Mouse (Mus musculus): Measurements from ENCODE around the gene Gm20422. TPM values are rescaled to one million over a fixed set of nuclear protein-coding genes. Genes with fewer than 3 reads are reported as not detected.

Gene Gm20422
- polyA plus RNA-seq, 1 experiment from 2014 or later, result not detected

DNA sequence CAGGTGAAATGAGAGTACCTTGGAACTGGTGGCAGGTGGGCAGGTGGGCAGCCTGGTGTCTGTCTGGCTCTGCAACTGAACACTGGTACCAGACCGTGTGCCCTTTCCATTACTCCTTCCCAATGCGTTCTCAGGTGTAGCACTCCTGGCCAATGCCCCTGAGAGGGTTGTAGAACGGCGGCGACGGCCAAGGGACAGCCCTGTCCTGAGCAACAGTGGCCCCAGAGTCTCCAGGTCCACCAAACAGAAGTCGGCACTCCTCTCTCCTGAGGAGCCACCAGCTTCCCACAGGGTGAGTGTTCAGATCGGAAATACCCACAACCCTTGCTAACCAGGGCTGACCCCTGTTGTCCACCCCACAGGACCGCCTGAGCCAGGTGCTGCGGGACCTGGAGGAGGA lies 30.4 kb upstream of the Gm20422 start:
- H3K4me1 ChIP-seq, result peaks cover 12% of the 10 kb centered on the region; the same call in 1 of the 2 replicates
- H3K9me3 ChIP-seq, result no peaks in the 10 kb centered on the region
- WGBS, result 96% methylated on average over 10 of the region's 10 CpGs
- H3K27ac ChIP-seq, result no peak overlapping the region
- peaks cover 79% of the 10 kb centered on the region for H3K36me3 ChIP-seq
- H3K4me3 ChIP-seq, result no peak overlapping the region
- ATAC-seq (ENCODE audit: insufficient number of reproducible peaks, insufficient read depth, low FRiP score, low TSS enrichment, low read depth), result no peak
- H3K4me2 ChIP-seq, result no peak overlapping the region
- no peaks in the 10 kb centered on the region for H3K27me3 ChIP-seq
- H3K9ac ChIP-seq, result no peak overlapping the region

DNA sequence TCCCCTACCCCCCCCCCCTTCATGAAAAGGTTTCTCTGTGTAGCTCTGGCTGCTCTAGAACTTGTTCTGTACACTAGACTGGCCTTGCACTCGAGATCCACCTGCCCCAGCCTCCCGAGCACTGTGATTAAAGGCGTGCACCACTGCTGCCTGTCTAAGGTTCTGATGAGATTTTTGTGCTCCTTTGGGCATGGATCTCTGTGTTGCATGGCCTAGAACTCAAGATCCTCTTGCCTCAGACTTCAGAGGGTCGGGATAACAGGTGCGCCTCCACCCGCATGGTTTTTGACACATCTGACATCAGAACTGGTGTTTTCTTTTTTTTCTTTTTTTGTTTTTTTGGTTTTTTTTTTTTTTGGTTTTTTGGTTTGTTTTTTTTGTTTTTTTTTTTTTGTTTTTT lies 29.9 kb upstream of the Gm20422 start:
- no peak for ATAC-seq (ENCODE audit: insufficient number of reproducible peaks, insufficient read depth, low FRiP score, low TSS enrichment, low read depth)
- peaks cover 85% of the 10 kb centered on the region for H3K36me3 ChIP-seq
- WGBS, result 94% methylated on average over 6 of the region's 6 CpGs
- no peak overlapping the region for H3K27ac ChIP-seq
- H3K4me3 ChIP-seq, result no peak overlapping the region
- H3K27me3 ChIP-seq, result no peaks in the 10 kb centered on the region
- H3K9me3 ChIP-seq, result no peaks in the 10 kb centered on the region
- no peak overlapping the region for H3K4me2 ChIP-seq
- H3K4me1 ChIP-seq, result peaks cover 12% of the 10 kb centered on the region; the same call in 1 of the 2 replicates
- H3K9ac ChIP-seq, result no peak overlapping the region

GRCm38 (mm10) chr8:69803366-69803765 lies 28.7 kb upstream of the Gm20422 start:
- no peaks in the 10 kb centered on the region for H3K9me3 ChIP-seq
- 93% methylated on average over 7 of the region's 7 CpGs for WGBS
- peaks cover 4% of the 10 kb centered on the region; the same call in 1 of the 2 replicates for H3K4me1 ChIP-seq
- no peak overlapping the region for H3K9ac ChIP-seq
- H3K4me3 ChIP-seq, result no peak overlapping the region
- peaks cover 96% of the 10 kb centered on the region for H3K36me3 ChIP-seq
- ATAC-seq (ENCODE audit: insufficient number of reproducible peaks, insufficient read depth, low FRiP score, low TSS enrichment, low read depth), result no peak
- H3K27ac ChIP-seq, result no peak overlapping the region
- no peak overlapping the region for H3K4me2 ChIP-seq
- H3K27me3 ChIP-seq, result no peaks in the 10 kb centered on the region

- Histone ChIP-seq H3K27ac (no peak overlapping the region), H3K9me3 (no peaks in the 10 kb centered on the region), H3K4me1 (no peaks in the 10 kb centered on the region), H3K36me3 (peaks cover 96% of the 10 kb centered on the region), H3K4me2 (no peak overlapping the region), H3K27me3 (no peaks in the 10 kb centered on the region), H3K4me3 (no peak overlapping the region), H3K9ac (no peak overlapping the region)
- ATAC-seq (ENCODE audit: insufficient number of reproducible peaks, insufficient read depth, low FRiP score, low TSS enrichment, low read depth), result no peak
Observed at GRCm38 (mm10) chr8:69802216-69802615, 27.5 kb upstream of the Gm20422 start.

- Histone ChIP-seq H3K9ac (no peak overlapping the region), H3K4me2 (no peak overlapping the region), H3K27me3 (no peaks in the 10 kb centered on the region), H3K27ac (no peak overlapping the region), H3K4me1 (no peaks in the 10 kb centered on the region), H3K9me3 (no peaks in the 10 kb centered on the region), H3K36me3 (peaks cover 96% of the 10 kb centered on the region), H3K4me3 (no peak overlapping the region)
- 97% methylated on average over 4 of the region's 4 CpGs for WGBS
- ATAC-seq (ENCODE audit: insufficient number of reproducible peaks, insufficient read depth, low FRiP score, low TSS enrichment, low read depth), result no peak
Observed at GRCm38 (mm10) chr8:69801796-69802195, 27.1 kb upstream of the Gm20422 start.

DNA sequence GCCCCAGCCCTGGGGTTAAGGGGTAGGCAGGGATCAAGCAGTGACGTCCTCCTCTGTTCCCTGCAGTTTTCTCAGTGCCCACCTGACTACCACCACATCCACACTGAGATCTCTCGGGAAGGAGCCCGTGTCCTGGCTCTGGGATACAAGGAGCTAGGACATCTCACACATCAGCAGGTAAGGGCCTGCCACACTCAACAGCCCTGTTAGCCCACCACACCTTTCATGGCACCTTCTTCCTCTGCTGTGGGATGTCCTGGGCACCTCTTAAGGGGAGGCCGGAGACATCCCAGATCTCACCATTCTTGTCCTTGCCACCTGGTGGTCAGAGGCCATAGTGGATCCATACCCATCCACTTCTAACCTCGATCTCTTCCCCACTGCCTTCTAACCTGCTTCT lies 25.3 kb upstream of the Gm20422 start:
- 89% methylated on average over 5 of the region's 5 CpGs for WGBS
- H3K27ac ChIP-seq, result no peak overlapping the region
- no peak overlapping the region for H3K9ac ChIP-seq
- no peaks in the 10 kb centered on the region for H3K9me3 ChIP-seq
- no peak overlapping the region for H3K4me3 ChIP-seq
- peaks cover 96% of the 10 kb centered on the region for H3K36me3 ChIP-seq
- no peak for ATAC-seq (ENCODE audit: insufficient number of reproducible peaks, insufficient read depth, low FRiP score, low TSS enrichment, low read depth)
- no peak overlapping the region for H3K4me2 ChIP-seq
- no peaks in the 10 kb centered on the region for H3K27me3 ChIP-seq
- no peaks in the 10 kb centered on the region for H3K4me1 ChIP-seq

GRCm38 (mm10) chr8:69799261-69799660 lies 24.6 kb upstream of the Gm20422 start:
- WGBS, result 94% methylated on average over 8 of the region's 8 CpGs
- no peaks in the 10 kb centered on the region for H3K27me3 ChIP-seq
- H3K4me1 ChIP-seq, result no peaks in the 10 kb centered on the region
- H3K36me3 ChIP-seq, result peaks cover 97% of the 10 kb centered on the region
- H3K4me3 ChIP-seq, result no peak overlapping the region
- no peak overlapping the region for H3K4me2 ChIP-seq
- no peak overlapping the region for H3K27ac ChIP-seq
- no peak overlapping the region for H3K9ac ChIP-seq
- no peaks in the 10 kb centered on the region for H3K9me3 ChIP-seq
- no peak for ATAC-seq (ENCODE audit: insufficient number of reproducible peaks, insufficient read depth, low FRiP score, low TSS enrichment, low read depth)

- H3K27me3 ChIP-seq, result no peaks in the 10 kb centered on the region
- 94% methylated on average over 10 of the region's 10 CpGs for WGBS
- H3K27ac ChIP-seq, result no peak overlapping the region
- no peak overlapping the region for H3K4me2 ChIP-seq
- peaks cover 6% of the 10 kb centered on the region for H3K4me1 ChIP-seq
- H3K36me3 ChIP-seq, result peaks cover 97% of the 10 kb centered on the region
- H3K9me3 ChIP-seq, result no peaks in the 10 kb centered on the region
- no peak overlapping the region for H3K4me3 ChIP-seq
- no peak overlapping the region for H3K9ac ChIP-seq
- no peak for ATAC-seq (ENCODE audit: insufficient number of reproducible peaks, insufficient read depth, low FRiP score, low TSS enrichment, low read depth)
Observed at GRCm38 (mm10) chr8:69797661-69798060, 23.0 kb upstream of the Gm20422 start.

GRCm38 (mm10) chr8:69796721-69797345 lies 22.1 kb upstream of the Gm20422 start:
- Histone ChIP-seq H3K9ac (no peak overlapping the region), H3K36me3 (peaks cover 89% of the 10 kb centered on the region), H3K9me3 (no peaks in the 10 kb centered on the region), H3K4me3 (no peak overlapping the region), H3K27ac (no peak overlapping the region), H3K27me3 (no peaks in the 10 kb centered on the region), H3K4me2 (no peak overlapping the region), H3K4me1 (peaks cover 15% of the 10 kb centered on the region)
- no peak for ATAC-seq (ENCODE audit: insufficient number of reproducible peaks, insufficient read depth, low FRiP score, low TSS enrichment, low read depth)
- WGBS, result 89% methylated on average over 16 of the region's 16 CpGs

DNA sequence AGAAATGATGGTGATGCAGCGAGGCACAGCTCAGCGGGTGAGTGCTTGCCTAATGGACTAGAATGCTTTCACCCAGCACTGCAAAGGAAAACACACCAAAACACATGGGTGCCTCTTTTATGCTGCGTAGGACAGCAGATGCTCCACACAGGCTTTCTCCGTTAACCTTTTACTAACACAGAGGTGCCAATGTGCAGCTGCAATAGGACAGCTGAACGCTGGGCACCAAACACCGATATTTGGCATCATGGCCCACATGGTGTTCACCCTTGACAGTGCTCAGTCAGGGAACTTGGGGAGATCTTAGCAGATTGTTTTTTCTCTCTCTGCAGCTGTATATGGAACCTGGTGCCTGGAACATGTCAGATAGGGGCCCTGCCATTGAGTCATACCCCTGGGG lies 20.2 kb upstream of the Gm20422 start:
- Histone ChIP-seq H3K4me1 (peaks cover 20% of the 10 kb centered on the region), H3K27ac (no peak overlapping the region), H3K9ac (no peak overlapping the region), H3K4me2 (no peak overlapping the region), H3K27me3 (no peaks in the 10 kb centered on the region), H3K4me3 (no peak overlapping the region), H3K9me3 (no peaks in the 10 kb centered on the region), H3K36me3 (peaks cover 72% of the 10 kb centered on the region)
- WGBS, result 94% methylated on average over 6 of the region's 6 CpGs
- no peak for ATAC-seq (ENCODE audit: insufficient number of reproducible peaks, insufficient read depth, low FRiP score, low TSS enrichment, low read depth)

GRCm38 (mm10) chr8:69794096-69794495 lies 19.4 kb upstream of the Gm20422 start:
- Histone ChIP-seq H3K9ac (no peak overlapping the region), H3K27me3 (no peaks in the 10 kb centered on the region), H3K36me3 (peaks cover 64% of the 10 kb centered on the region), H3K4me1 (peaks cover 23% of the 10 kb centered on the region), H3K4me3 (no peak overlapping the region), H3K4me2 (no peak overlapping the region), H3K9me3 (no peaks in the 10 kb centered on the region), H3K27ac (no peak overlapping the region)
- WGBS, result 93% methylated on average over 3 of the region's 3 CpGs
- ATAC-seq (ENCODE audit: insufficient number of reproducible peaks, insufficient read depth, low FRiP score, low TSS enrichment, low read depth), result no peak

GRCm38 (mm10) chr8:69793666-69794065 lies 19.0 kb upstream of the Gm20422 start:
- Histone ChIP-seq H3K4me1 (peaks cover 23% of the 10 kb centered on the region), H3K9me3 (no peaks in the 10 kb centered on the region), H3K27me3 (no peaks in the 10 kb centered on the region), H3K4me3 (no peak overlapping the region), H3K27ac (no peak overlapping the region), H3K4me2 (no peak overlapping the region), H3K9ac (no peak overlapping the region), H3K36me3 (peaks cover 60% of the 10 kb centered on the region)
- ATAC-seq (ENCODE audit: insufficient number of reproducible peaks, insufficient read depth, low FRiP score, low TSS enrichment, low read depth), result no peak
- WGBS, result 92% methylated on average over 4 of the region's 4 CpGs

Data from embryonic facial prominence, embryonic 13.5 days (tissue).